Mouse (Mus musculus): ENCODE data around the gene Fibp.

DNA sequence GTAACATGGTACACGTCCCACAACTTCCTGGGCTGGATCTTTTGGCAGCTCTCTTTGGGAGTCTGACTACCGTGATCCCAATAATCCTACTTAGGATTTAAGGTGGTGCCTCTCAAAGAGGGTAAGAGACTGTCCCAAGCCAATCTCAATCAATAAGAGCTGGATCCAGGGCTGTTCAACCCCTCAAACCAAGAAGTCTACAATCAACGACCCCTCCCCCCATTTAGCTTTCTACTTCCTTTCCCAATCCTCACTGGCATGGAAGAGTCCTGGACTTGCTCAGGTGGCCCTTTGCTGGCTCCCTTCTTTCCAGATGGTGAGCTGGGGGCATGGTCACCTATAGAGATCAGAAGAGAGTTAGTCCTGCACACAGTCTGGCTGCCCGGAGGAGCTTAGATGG is 26.4 kb downstream of the Fibp start:
- TF ChIP-seq GATA1 (IDR thresholded peaks at IDR 0.05; ENCODE audit: borderline replicate concordance, low read length) = no peak
- TF ChIP-seq FLI1 (IDR thresholded peaks at IDR 0.05; ENCODE audit: low read length) = no peak

All from megakaryocyte, embryonic 14.5 days (primary cell).